Mouse (Mus musculus) hindbrain, embryonic 12.5 days (tissue): ENCODE data around the gene Olfr718-ps1. TPM values are rescaled to one million over a fixed set of nuclear protein-coding genes. Genes with fewer than 3 reads are reported as not detected.

Experiments
- ATAC-seq: fragments of 200-750 bp; cut with Nextera tagmentation; 2 replicates; pipeline ENCODE4 v1.8.0; 2017; ENCODE audit warnings: moderate TSS enrichment; ENCODE audit not compliant: low FRiP score
- H3K27ac ChIP-seq: fragments of 300-500 bp; sonication (generic); 2 replicates; pipeline ENCODE4 v1.5.1; 2016; ENCODE audit warnings: mild to moderate bottlenecking
- H3K27me3 ChIP-seq: fragments of 300-500 bp; sonication (generic); 2 replicates; pipeline ENCODE4 v1.6.1; 2016; ENCODE audit warnings: mild to moderate bottlenecking
- H3K36me3 ChIP-seq: fragments of 300-500 bp; sonication (generic); 2 replicates; pipeline ENCODE4 v1.6.1; 2016; ENCODE audit warnings: mild to moderate bottlenecking
- H3K4me1 ChIP-seq: fragments of 300-500 bp; sonication (generic); 2 replicates; pipeline ENCODE4 v1.6.1; 2016
- H3K4me2 ChIP-seq: fragments of 300-500 bp; sonication (generic); replicated peaks from 2 replicates; pipeline ENCODE4 v1.6.1; 2016; ENCODE audit warnings: mild to moderate bottlenecking
- H3K4me3 ChIP-seq: fragments of 300-500 bp; sonication (generic); 2 replicates; pipeline ENCODE4 v1.5.1; 2016; ENCODE audit warnings: mild to moderate bottlenecking
- H3K9ac ChIP-seq: fragments of 300-500 bp; sonication (generic); 2 replicates; pipeline ENCODE4 v1.6.1; 2016; ENCODE audit warnings: mild to moderate bottlenecking, moderate library complexity
- H3K9me3 ChIP-seq: fragments of 300-500 bp; sonication (generic); replicated peaks from 2 replicates; pipeline ENCODE4 v1.6.1; 2016; ENCODE audit warnings: mild to moderate bottlenecking
- WGBS: fragments of 180-500 bp; shearing (Covaris S2); methylation state at CpG from one replicate; pipeline ENCODE4 v1.1.7; 2016; 5-methylcytosine and 5-hydroxymethylcytosine counted together
- polyA plus RNA-seq: library from polyadenylated mRNA; unstranded; fragments of >200 nt; fragmentation: Nextera tagmentation; extraction: Ambion mirVana; gene quantifications from 2 replicates; pipeline ENCODE4 v1.2.1, GENCODE M21; 2016

The Olfr718-ps1 gene
- polyA plus RNA-seq, 1 experiment from 2014 or later, result 0.08 TPM

DNA sequence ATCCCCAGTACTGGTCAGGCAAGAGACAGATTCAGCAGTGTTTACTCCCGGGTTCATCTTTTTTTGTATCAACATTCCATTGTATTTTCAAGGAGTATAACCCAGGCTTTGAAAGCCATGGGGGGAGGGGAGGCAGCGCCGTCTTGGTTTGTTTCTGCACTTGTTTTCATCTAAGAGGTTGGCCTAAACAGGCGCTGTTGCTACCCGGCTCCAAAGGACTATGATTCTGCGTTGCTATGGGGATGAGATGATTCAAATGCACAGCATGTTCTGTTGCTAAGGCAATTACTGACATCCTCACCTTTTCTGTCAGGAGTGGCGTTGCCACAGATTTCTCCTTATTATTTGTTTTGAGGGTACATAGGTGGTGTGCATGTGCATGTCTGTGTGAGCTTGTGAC lies 21.8 kb downstream of the Olfr718-ps1 start:
- Histone ChIP-seq H3K27me3 (no peaks in the 10 kb centered on the region), H3K27ac (peak overlapping the region; percentile 76), H3K9me3 (peaks cover 8% of the 10 kb centered on the region), H3K4me1 (0 out of 2 replicates have a peak, but pooled peaks cover 5% of the 10 kb centered on the region), H3K9ac (no peak overlapping the region), H3K36me3 (no peaks in the 10 kb centered on the region), H3K4me3 (no peak overlapping the region), H3K4me2 (no peak overlapping the region)
- WGBS, result 28% methylated on average over 7 of the region's 7 CpGs
- no peak for ATAC-seq

DNA sequence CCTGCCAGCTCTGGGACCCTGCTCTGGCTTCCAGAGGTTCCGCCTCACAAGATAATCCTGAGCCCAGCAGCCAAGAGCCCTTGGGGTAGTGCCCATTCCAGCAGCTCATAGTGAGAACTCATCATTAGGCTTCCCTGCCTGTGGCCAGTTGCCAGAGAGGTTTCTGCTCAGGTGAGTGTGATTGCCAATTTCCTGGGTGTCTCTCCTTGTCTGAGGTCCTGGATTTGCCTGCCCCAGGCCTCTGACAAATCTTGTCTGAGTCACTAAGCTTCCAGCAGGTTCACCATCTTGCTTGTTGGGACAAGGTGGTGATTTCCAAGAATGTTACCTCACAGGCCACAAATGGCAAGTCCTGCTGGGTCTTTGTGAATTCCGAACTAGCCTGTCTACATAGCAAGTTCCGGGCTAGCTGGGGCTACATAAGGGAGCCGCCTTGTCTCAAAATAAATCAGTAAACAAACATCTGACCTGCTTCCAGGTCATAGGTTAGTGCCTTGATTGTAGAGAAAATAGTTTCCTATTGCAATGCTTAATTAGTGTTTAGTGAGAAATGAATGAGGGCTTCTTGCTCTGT lies 22.5 kb downstream of the Olfr718-ps1 start:
- Histone ChIP-seq H3K36me3 (no peaks in the 10 kb centered on the region), H3K9me3 (peaks cover 8% of the 10 kb centered on the region; the same call in 1 of the 2 replicates), H3K4me1 (0 out of 2 replicates have a peak, but pooled peaks cover 5% of the 10 kb centered on the region), H3K27ac (peak overlapping the region; percentile 76; the same call in 1 of the 2 replicates), H3K27me3 (no peaks in the 10 kb centered on the region), H3K4me2 (no peak overlapping the region), H3K9ac (no peak overlapping the region), H3K4me3 (no peak overlapping the region)
- 74% methylated on average over 4 of the region's 4 CpGs for WGBS
- no peak for ATAC-seq

DNA sequence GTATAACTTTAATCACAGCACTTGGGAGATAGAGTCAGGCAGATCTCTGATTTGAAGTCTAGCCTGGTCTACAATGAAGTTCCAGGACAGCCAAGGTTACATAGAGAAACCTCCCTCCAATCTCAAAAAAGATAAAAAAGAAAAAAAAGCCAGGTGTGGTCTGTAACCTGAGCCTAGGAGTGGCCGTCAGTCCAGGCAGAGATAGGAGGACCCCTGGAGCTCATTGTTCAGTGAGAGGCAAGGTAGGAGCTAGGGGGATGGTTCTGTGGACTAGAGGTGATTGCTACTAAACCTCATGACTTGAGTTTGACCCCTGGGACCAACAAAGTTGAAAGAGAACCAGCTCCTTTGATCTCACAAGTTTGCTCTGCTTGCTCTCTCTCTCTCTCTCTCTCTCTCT lies 24.7 kb downstream of the Olfr718-ps1 start:
- no peak for ATAC-seq
- Histone ChIP-seq H3K4me3 (no peak overlapping the region), H3K27me3 (no peaks in the 10 kb centered on the region), H3K4me2 (no peak overlapping the region), H3K9me3 (no peaks in the 10 kb centered on the region; the same call in 1 of the 2 replicates), H3K9ac (no peak overlapping the region), H3K36me3 (no peaks in the 10 kb centered on the region), H3K27ac (no peak overlapping the region), H3K4me1 (0 out of 2 replicates have a peak, but pooled peaks cover 5% of the 10 kb centered on the region)
- WGBS, result 14% methylated on average over 1 of the region's 1 CpGs

DNA sequence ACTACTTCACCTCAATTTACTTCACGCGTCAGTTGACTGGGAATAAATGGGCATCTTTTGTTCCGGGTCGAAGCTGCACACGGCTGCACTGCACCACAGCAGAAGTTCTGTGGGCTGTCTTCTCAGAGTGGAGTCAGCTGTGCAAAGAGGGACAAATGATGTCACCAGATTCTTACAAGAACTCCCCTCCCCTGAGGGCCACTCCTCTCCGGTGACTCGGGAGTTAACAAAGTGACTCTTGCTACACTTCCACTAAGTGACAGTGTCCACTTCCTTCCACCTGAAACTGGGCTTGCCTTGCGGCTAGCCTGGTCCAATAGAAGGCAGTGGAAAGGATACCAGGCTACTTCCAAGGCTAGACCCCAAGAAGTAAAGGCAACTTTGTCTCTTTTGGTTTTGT lies 25.3 kb downstream of the Olfr718-ps1 start:
- no peak for ATAC-seq
- H3K4me1 ChIP-seq, result 0 out of 2 replicates have a peak, but pooled peaks cover 5% of the 10 kb centered on the region
- WGBS, result 80% methylated on average over 8 of the region's 8 CpGs
- H3K27me3 ChIP-seq, result no peaks in the 10 kb centered on the region
- H3K9me3 ChIP-seq, result no peaks in the 10 kb centered on the region; the same call in 1 of the 2 replicates
- no peak overlapping the region for H3K27ac ChIP-seq
- no peak overlapping the region for H3K9ac ChIP-seq
- no peak overlapping the region for H3K4me3 ChIP-seq
- no peak overlapping the region for H3K4me2 ChIP-seq
- H3K36me3 ChIP-seq, result no peaks in the 10 kb centered on the region

DNA sequence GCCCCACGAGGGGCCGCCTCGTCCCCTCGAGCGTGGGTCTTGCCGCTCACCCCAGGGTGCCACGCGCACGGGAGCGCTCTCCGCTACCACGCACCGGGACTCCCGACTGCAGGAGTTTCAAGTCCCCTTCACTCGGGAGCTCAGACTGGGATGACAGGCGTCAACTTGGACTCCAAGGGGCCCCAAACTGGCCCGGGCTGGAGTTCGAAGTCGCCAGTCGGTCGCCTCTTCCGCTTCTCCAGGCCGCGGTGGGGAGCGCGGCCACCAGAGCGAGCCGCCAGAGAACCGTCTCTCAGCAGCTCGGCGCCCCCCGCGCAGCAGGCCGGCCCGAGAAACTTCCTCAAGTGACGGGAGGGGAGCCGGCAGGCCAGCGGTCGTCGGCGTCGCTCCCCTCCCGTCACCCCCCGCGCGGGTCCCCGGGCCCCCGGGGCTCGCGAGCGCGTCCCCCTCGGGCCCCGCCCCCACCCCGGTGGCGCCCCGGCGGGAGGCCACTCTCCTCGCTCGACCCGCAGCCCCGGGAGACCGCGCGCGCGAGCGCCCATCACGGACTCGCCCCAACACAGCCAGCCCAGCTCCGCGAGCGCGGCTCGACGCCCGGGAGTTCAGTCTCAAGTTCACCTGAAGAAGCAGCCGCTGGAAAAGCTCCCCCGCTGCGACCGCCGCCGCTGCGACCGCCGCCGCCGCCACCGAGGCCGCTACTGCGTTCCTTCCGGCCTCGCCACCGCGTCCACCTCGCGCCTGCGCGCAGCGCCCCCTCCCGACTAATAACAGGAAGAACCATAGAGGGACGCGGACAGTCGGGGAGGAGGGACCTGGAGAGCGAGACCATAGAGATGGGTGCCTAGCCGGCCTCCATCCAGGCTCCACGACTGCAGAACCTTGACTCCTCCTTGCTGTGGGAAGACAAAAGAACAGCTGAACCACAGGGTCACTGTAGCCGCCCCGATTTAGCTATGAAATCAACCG lies 34.8 kb downstream of the Olfr718-ps1 start, which contains the start of gene Rnf216:
TSS of gene Rnf216 (minus strand) at position 714 of the 966 bp plus-strand sequence.
- 1% methylated on average over 86 of the region's 110 CpGs for WGBS
- H3K9me3 ChIP-seq, result no peaks in the 10 kb centered on the region; the same call in 1 of the 2 replicates

DNA sequence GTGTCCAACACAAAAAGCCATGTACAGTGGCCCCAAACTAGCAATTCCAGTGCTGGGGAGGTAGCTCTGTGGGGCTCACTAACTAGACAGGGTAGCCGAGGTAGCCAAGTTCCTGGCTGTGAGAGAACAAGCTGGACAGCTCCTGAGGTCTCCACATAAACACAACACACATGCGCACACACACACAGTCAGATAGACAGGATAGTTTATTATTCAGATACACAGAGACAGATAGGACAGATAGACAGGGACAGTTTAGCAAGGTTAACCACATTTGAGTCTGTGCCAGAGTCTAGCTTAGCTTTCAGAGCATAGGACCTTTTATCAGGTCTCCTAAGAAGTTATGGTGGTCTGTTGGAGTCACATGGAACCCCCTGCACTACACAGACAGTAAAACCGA lies 40.5 kb downstream of the Olfr718-ps1 start:
- H3K4me3 ChIP-seq, result no peak overlapping the region
- no peak overlapping the region for H3K4me2 ChIP-seq
- 94% methylated on average over 3 of the region's 3 CpGs for WGBS
- 0 out of 2 replicates have a peak, but pooled peaks cover 3% of the 10 kb centered on the region for H3K36me3 ChIP-seq
- no peaks in the 10 kb centered on the region for H3K27me3 ChIP-seq
- H3K9me3 ChIP-seq, result no peaks in the 10 kb centered on the region
- no peak overlapping the region for H3K27ac ChIP-seq
- no peak overlapping the region for H3K9ac ChIP-seq
- peaks cover 9% of the 10 kb centered on the region for H3K4me1 ChIP-seq
- no peak for ATAC-seq

More for the DNA sequence above, 34.8 kb downstream of the Olfr718-ps1 start, which contains the start of gene Rnf216:
- peak within 1 kb of the TSS; percentile 95 for H3K4me3 ChIP-seq
- H3K27ac ChIP-seq, result peak within 1 kb of the TSS; percentile 93
- no peaks in the 10 kb centered on the region for H3K27me3 ChIP-seq
- peak within 1 kb of the TSS; percentile 89 for H3K4me2 ChIP-seq
- peak within 1 kb of the TSS; percentile 93 for H3K9ac ChIP-seq
- peaks cover 9% of the 10 kb centered on the region for H3K4me1 ChIP-seq
- ATAC-seq, result peak; percentile 96
- H3K36me3 ChIP-seq, result 0 out of 2 replicates have a peak, but pooled peaks cover 3% of the 10 kb centered on the region

DNA sequence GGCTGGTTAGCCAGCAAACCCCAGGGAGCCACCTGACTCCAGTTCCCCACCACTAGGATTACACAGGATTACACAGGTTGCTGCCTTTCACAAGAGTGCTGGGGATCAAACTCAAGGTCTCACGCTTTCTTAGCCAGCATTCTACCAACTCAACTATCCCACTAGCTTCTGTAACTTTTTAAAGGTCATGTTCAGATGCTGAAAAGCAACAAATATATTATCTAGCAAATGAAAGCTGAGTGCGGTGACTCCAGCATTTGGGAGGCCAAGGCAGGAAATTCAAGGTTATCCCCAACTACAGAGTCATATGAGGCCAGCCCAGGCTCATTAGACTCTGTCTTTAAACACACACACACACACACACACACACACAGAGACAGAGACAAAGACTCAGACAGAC lies 44.1 kb downstream of the Olfr718-ps1 start:
- Histone ChIP-seq H3K4me3 (no peak overlapping the region), H3K9ac (no peak overlapping the region), H3K4me1 (peaks cover 6% of the 10 kb centered on the region), H3K27ac (no peak overlapping the region), H3K36me3 (no peaks in the 10 kb centered on the region), H3K27me3 (no peaks in the 10 kb centered on the region), H3K4me2 (no peak overlapping the region), H3K9me3 (no peaks in the 10 kb centered on the region)
- WGBS, result 95% methylated on average over 2 of the region's 2 CpGs
- ATAC-seq, result no peak

DNA sequence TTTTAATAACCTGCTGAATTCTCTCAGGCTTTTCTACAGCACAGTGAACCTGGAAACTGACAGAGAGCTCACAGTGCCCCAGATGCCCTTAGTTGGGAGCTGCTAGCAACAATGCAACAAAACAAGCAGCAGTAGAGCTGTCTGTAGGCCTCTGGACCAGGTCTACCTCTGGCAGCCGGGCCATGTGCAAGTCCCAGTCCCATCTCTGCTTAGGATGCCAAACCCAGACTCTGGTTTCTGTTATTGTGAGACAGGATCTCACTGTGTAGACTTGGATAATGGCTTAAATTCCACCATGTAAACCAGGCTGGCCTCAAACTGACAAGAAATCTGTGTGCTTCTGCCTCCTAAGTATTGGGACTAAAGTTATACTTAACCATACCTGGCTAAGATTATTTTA lies 45.8 kb downstream of the Olfr718-ps1 start:
- Histone ChIP-seq H3K36me3 (no peaks in the 10 kb centered on the region), H3K4me3 (no peak overlapping the region), H3K27me3 (no peaks in the 10 kb centered on the region), H3K4me1 (peaks cover 6% of the 10 kb centered on the region), H3K4me2 (no peak overlapping the region), H3K9ac (no peak overlapping the region), H3K9me3 (no peaks in the 10 kb centered on the region), H3K27ac (no peak overlapping the region)
- ATAC-seq, result no peak
- 91% methylated on average over 1 of the region's 1 CpGs for WGBS

DNA sequence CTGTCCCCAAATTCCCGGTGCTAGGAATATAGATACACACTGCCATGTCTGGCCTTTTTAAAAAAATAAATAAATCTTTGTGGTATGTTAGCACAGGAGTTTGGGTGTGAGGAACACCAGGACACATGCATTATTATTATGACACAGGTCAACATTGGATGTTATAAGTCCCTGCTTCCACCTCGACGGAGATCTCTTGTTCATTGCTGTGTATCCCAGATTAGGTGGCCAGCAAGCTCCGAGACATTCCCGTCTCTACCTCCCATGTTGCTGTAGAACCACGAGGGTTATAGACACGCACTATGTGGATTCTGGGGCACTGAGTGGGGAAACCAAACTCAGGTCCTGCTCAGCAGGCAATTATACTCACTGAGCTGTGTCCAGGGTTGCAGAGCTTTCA lies 52.1 kb downstream of the Olfr718-ps1 start:
- H3K27me3 ChIP-seq, result no peaks in the 10 kb centered on the region
- no peak overlapping the region for H3K4me2 ChIP-seq
- 91% methylated on average over 7 of the region's 7 CpGs for WGBS
- H3K9ac ChIP-seq, result no peak overlapping the region
- no peak overlapping the region for H3K4me3 ChIP-seq
- ATAC-seq, result no peak
- peaks cover 14% of the 10 kb centered on the region; the same call in 1 of the 2 replicates for H3K36me3 ChIP-seq
- H3K9me3 ChIP-seq, result no peaks in the 10 kb centered on the region
- H3K27ac ChIP-seq, result no peak overlapping the region
- H3K4me1 ChIP-seq, result no peaks in the 10 kb centered on the region

DNA sequence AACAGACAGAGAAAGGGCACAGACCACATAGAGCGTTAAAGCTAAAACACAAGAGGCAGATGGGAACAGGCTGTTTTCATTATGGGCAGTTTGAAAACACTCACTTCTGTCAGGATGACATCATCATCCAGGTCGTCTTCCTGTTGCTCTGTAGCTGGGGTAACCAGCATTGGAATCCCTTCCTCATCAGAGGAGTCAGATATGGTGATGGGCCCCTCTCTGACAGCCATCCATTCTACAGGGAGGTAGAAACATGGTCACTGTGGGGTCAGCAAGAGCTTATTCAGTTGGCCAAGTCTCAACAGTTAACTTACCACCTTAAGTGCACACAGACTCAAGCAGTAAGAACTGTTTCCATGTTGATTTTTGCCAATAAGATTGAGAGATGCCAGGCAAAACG lies 54.5 kb downstream of the Olfr718-ps1 start:
- no peaks in the 10 kb centered on the region for H3K4me1 ChIP-seq
- no peak overlapping the region for H3K27ac ChIP-seq
- no peak for ATAC-seq
- H3K36me3 ChIP-seq, result peaks cover 34% of the 10 kb centered on the region
- 64% methylated on average over 3 of the region's 3 CpGs for WGBS
- no peak overlapping the region for H3K4me2 ChIP-seq
- no peak overlapping the region for H3K9ac ChIP-seq
- H3K27me3 ChIP-seq, result no peaks in the 10 kb centered on the region
- H3K4me3 ChIP-seq, result no peak overlapping the region
- H3K9me3 ChIP-seq, result no peaks in the 10 kb centered on the region

DNA sequence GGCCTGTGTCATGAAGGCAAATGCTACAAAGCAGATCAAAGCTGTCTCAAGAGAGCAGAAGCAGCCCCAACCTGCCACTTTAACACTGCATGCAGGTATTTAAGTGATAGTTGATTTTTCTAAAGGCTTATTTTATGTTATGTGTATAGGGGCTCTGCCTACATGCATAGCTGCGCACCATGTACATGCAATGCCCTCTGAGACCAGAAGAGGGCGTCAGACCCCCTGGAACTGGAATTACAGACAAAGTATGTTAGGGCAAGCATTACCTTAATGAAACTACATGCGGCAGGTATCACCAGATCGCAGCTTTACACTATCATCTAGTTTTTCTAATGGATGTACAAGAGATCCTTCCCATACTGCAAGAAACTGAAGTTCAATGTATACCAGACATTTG lies 62.5 kb downstream of the Olfr718-ps1 start:
- Histone ChIP-seq H3K27ac (no peak overlapping the region), H3K9ac (no peak overlapping the region), H3K9me3 (no peaks in the 10 kb centered on the region), H3K4me3 (no peak overlapping the region), H3K4me1 (no peaks in the 10 kb centered on the region), H3K27me3 (no peaks in the 10 kb centered on the region), H3K4me2 (no peak overlapping the region), H3K36me3 (peaks cover 64% of the 10 kb centered on the region)
- ATAC-seq, result no peak
- 69% methylated on average over 4 of the region's 4 CpGs for WGBS
